Mouse (Mus musculus): ENCODE measurements around the gene Irgm1.
"Not testable (repeated sequence)": the region's sequence is repeated elsewhere in the genome, so short reads cannot be mapped to it uniquely, and the experiment has no call there.

Irgm1 gene

GRCm38 (mm10) chr11:48871201-48871772 lies at the start of gene Irgm1:
Irgm1 (minus strand) TSS chr11:48871683.
- peak in 1 of 2 experiments; percentile 64 for DNase-seq (ENCODE audit: low spot score in 2 of 2)

- no peak for DNase-seq (ENCODE audit: low spot score in 2 of 2)
Measured at GRCm38 (mm10) chr11:48918380-48918779, 46.9 kb upstream of the Irgm1 start.

GRCm38 (mm10) chr11:48913611-48914010 lies 42.1 kb upstream of the Irgm1 start:
- no peak for DNase-seq (ENCODE audit: low spot score in 2 of 2)

DNA sequence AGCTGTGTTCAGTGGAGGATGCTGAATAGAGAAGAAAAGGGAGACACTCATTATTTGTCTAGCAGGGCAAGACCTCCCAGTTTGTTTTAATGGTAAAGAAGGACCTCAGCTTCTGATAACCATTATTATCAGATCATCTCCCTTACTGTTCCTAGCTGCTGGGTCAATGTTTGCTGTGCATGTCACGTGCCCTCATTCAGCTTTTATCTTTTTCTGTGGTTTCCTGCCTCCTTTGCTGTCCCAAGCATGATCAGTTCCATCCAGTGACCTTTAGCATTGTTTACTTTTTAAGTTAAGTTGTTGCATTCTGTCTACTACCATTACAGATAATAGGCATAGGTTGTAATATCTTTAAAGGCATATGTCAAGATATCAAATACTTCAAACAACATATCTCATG lies 37.0 kb upstream of the Irgm1 start:
- DNase-seq (ENCODE audit: low spot score in 2 of 2), result no peak

GRCm38 (mm10) chr11:48902021-48902420 lies 30.5 kb upstream of the Irgm1 start, which contains the start of gene Gm5431:
Gm5431 (minus strand) TSS chr11:48902214.
- no peak for DNase-seq (ENCODE audit: low spot score in 2 of 2)

DNA sequence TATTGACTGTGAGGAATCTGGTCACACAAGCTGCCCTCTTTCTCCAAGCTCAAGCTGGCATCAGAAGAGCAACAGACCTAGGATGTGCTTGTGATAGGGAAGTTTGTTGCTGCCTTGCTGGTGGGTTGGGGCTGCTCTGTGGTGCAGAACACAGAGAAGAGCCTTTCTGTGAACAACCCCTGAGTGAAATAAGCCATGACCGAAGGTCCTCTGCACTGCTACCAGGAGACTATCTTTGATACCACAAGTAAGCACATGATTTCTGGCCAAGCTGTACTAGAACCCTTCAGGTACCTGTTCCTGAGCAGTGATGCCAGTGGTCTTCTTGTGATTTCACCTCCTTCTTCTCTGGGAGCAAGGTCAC lies 30.1 kb upstream of the Irgm1 start:
- not testable (repeated sequence) for DNase-seq (ENCODE audit: low spot score in 2 of 2)

- DNase-seq (ENCODE audit: low spot score in 2 of 2), result not testable (repeated sequence)
Measured at GRCm38 (mm10) chr11:48900654-48901566, 29.4 kb upstream of the Irgm1 start.

GRCm38 (mm10) chr11:48898812-48899431 lies 27.4 kb upstream of the Irgm1 start:
- no peak for DNase-seq (ENCODE audit: low spot score in 2 of 2)

- no peak for DNase-seq (ENCODE audit: low spot score in 2 of 2)
Measured at GRCm38 (mm10) chr11:48876680-48877079, 5.2 kb upstream of the Irgm1 start.

GRCm38 (mm10) chr11:48875343-48875837 lies 3.9 kb upstream of the Irgm1 start:
- not testable (repeated sequence) for DNase-seq (ENCODE audit: low spot score in 2 of 2)

GRCm38 (mm10) chr11:48874465-48874864 lies 3.0 kb upstream of the Irgm1 start:
- DNase-seq (ENCODE audit: low spot score in 2 of 2), result peak in 1 of 2 experiments; percentile 32

DNA sequence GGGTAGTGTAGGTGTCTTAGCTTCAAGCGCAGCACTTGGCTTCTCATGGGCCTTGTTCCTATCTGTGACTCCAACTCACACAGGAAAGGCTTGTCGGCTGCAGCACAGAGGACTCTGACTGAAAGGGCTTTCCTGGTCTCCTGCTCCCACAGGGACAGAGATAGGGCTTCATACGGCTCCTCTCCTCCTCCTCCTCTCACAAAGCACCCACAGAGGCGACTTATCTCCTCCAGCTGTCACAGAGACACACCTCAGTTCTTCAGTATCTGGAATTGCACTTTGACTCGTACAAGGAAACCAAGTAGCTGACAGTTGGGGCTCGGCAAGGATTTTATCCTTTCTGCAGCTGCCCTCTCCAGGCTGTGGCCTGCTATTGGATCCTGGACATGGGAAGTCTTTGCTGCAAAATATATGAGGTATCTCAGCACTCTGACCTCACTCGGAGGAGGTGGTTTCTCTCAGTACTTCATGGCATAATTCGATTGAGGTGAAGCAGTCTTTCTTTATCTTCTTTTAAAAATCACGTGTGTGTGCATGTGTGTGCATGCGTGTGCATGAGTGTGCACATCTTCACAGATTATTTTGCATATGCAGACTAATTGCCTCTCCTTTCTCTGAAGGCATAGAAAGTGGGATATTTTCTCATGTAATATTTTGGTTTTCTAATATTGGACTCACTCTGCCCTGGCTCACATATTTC lies 2.3 kb upstream of the Irgm1 start:
- DNase-seq (ENCODE audit: low spot score in 2 of 2), result no peak

- no peak for DNase-seq (ENCODE audit: low spot score in 2 of 2)
Measured at GRCm38 (mm10) chr11:48872695-48873300, 1.3 kb upstream of the Irgm1 start.

- DNase-seq (ENCODE audit: low spot score in 2 of 2), result peak in 1 of 2 experiments; percentile 36
Measured at GRCm38 (mm10) chr11:48871817-48872541, 496 bp upstream of the Irgm1 start.

DNA sequence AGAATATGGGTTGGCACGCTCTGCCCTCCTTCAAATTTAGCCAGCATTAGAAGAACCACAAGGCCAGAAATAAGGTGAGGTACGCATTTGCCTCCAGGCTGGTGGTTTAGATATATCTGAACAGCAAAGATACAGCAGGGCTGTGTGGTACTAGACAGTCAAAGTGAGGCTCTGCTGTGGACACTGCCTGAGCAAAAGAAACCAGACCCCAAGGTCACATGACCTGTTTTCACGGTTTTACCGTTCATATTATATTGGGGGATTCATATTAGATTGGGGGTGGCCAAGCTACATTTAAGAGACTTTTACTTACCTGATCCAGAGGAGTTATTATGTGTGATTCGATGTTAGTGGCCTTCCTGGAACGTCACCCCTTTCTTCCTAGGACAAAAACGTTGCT lies 702 bp downstream of the Irgm1 start:
- no peak for DNase-seq (ENCODE audit: low spot score in 2 of 2)

- DNase-seq (ENCODE audit: low spot score in 2 of 2), result no peak
Measured at GRCm38 (mm10) chr11:48869380-48870110, 1.9 kb downstream of the Irgm1 start.

- DNase-seq (ENCODE audit: low spot score in 2 of 2), result no peak
Measured at GRCm38 (mm10) chr11:48866481-48866880, 5.0 kb downstream of the Irgm1 start.

GRCm38 (mm10) chr11:48863808-48864207 lies 7.7 kb downstream of the Irgm1 start:
- DNase-seq (ENCODE audit: low spot score in 2 of 2), result no peak

DNA sequence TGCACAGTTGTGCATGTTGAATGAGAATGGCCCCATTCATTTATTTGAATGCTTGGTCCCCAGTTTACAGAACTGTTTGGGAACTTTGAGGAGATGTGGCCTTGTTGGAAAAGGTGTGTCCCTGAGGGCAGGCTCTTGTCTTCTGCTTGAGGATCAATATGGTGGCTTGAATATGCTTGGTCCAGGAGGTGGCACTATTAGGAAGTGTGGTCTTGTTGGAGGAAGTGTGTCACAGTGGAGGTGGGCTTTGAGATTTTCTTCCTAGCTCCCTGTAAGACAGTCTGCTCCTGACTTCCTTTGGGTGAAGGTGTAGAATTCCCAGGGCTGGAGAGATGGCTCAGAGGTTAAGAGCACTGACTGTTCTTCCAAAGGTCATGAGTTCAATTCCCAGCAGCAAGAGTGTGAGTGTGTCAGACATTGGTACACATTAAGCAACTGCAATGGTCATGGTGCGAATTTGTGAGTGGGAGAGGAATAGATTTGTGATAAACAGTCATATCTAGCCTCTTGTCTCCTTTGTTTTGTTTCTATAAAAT lies 8.6 kb downstream of the Irgm1 start:
- DNase-seq (ENCODE audit: low spot score in 2 of 2), result no peak

DNA sequence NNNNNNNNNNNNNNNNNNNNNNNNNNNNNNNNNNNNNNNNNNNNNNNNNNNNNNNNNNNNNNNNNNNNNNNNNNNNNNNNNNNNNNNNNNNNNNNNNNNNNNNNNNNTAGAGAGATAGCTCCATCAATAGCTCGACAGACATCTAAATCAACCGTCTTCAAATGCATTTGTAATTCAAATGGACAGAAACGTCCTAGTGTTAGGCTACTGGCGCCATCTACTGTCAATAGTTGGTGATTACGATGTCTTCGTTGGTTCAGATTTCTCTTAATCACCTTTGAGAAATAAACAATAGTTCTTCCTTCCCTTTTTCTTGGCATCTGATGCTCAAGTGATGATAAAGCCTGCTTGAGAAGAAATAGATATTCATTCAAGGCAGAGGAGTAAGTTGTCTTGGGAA lies 12.5 kb downstream of the Irgm1 start:
- DNase-seq (ENCODE audit: low spot score in 2 of 2), result no peak
